Mouse (Mus musculus): ENCODE results near the gene 1700025G04Rik. TPM values are rescaled to one million over a fixed set of nuclear protein-coding genes. Genes with fewer than 3 reads are reported as not detected.

1700025G04Rik gene
- total RNA-seq, 1 experiment from 2014 or later: 21.8 TPM

GRCm38 (mm10) chr1:151926826-151927225 is 163.1 kb downstream of the 1700025G04Rik start:
- no peak for ATAC-seq (replicated peaks; ENCODE audit: low read depth, poor library complexity, severe bottlenecking)

- peak; percentile 88 for ATAC-seq (replicated peaks; ENCODE audit: low read depth, poor library complexity, severe bottlenecking)
Measured at GRCm38 (mm10) chr1:151926141-151926540, 163.8 kb downstream of the 1700025G04Rik start.

DNA sequence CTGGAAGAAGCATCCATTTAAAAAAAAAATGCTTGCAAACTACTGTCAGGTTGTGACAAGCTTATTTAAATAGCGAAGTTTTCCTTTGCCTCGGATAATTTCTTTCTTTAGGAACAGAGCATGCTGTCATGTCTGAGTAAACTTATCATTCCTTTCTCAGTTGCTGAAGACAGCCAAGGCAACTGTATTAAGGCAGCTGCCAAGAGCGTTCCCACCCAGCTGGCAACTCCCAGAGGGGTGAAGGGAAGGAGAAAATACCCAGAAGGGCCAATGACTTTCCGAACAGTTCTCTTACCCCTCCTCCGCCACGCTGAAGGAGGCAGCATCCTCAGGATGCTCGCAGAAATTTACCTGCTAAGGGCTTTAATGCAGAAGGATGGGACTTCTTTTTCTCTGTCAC is 164.2 kb downstream of the 1700025G04Rik start:
- no peak for ATAC-seq (replicated peaks; ENCODE audit: low read depth, poor library complexity, severe bottlenecking)

GRCm38 (mm10) chr1:151918806-151919357 is 171.0 kb downstream of the 1700025G04Rik start:
- ATAC-seq (replicated peaks; ENCODE audit: low read depth, poor library complexity, severe bottlenecking): no peak

DNA sequence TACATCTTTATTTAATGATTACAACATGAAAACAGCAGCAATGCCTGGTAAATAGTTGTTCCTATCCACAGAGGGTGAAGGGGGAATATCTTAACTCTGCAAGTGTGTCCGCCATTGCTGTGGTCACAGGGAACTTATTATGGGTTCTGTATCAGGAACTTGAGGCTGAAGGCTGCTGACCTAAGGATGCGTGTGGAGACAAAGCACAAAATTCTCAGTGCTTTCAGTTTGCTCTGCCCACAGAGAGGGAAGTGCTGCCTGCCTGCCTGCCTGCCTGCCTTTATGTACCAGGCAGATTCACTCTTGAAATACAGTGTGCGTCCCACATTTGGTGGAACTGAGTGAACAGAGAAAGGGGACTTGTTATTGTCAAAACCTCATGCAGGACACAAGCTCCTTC is 172.2 kb downstream of the 1700025G04Rik start:
- peak; percentile 94 for ATAC-seq (replicated peaks; ENCODE audit: low read depth, poor library complexity, severe bottlenecking)

- no peak for ATAC-seq (replicated peaks; ENCODE audit: low read depth, poor library complexity, severe bottlenecking)
Measured at GRCm38 (mm10) chr1:151914494-151914893, 175.4 kb downstream of the 1700025G04Rik start.

GRCm38 (mm10) chr1:151907014-151907413 is 182.9 kb downstream of the 1700025G04Rik start:
- ATAC-seq (replicated peaks; ENCODE audit: low read depth, poor library complexity, severe bottlenecking): no peak

GRCm38 (mm10) chr1:151900706-151901360 is 189.1 kb downstream of the 1700025G04Rik start:
- ATAC-seq (replicated peaks; ENCODE audit: low read depth, poor library complexity, severe bottlenecking): no peak

DNA sequence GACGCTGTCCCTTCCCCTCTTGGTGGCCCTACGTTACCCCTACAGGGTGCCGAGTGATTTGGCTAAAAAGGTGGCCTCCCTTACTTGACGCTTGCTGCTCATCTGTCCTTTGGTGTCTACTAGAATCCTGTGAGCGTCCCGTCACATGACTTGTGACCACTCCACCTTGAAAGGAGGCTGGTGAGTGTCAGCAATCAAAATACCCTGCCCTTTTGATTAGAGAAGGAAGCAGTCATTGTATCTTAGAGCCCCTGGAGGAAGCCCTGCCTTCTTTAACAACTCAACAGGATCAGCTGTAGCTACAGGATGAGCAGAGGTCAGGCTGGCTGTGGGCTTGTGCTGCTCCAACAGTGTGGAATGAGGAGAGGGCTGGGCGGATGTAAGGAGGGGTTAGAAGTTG is 190.0 kb downstream of the 1700025G04Rik start:
- no peak for ATAC-seq (replicated peaks; ENCODE audit: low read depth, poor library complexity, severe bottlenecking)

GRCm38 (mm10) chr1:151895406-151895805 is 194.5 kb downstream of the 1700025G04Rik start:
- ATAC-seq (replicated peaks; ENCODE audit: low read depth, poor library complexity, severe bottlenecking): no peak

DNA sequence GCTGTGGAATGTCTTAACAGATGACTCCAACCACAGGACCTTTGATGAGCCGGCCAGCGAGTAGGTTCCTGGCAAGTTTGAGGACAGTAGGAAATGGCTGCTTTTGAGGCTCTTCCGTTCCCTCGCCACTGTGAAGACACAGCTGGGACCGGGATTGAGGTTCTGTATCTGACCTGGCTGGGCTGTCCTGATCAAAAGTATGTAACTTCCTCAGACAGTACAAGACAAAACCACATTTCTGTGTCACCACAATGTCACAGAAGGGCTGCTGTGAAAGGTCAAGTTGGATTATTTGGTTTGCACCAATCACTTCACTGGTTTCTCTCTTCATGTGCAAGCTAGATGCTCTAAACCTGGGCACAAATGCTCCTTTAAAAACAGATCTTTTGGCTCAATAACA is 195.9 kb downstream of the 1700025G04Rik start:
- peak; percentile 90 for ATAC-seq (replicated peaks; ENCODE audit: low read depth, poor library complexity, severe bottlenecking)

GRCm38 (mm10) chr1:151892008-151892407 is 197.9 kb downstream of the 1700025G04Rik start:
- no peak for ATAC-seq (replicated peaks; ENCODE audit: low read depth, poor library complexity, severe bottlenecking)

GRCm38 (mm10) chr1:151891194-151891593 is 198.7 kb downstream of the 1700025G04Rik start:
- ATAC-seq (replicated peaks; ENCODE audit: low read depth, poor library complexity, severe bottlenecking): no peak

DNA sequence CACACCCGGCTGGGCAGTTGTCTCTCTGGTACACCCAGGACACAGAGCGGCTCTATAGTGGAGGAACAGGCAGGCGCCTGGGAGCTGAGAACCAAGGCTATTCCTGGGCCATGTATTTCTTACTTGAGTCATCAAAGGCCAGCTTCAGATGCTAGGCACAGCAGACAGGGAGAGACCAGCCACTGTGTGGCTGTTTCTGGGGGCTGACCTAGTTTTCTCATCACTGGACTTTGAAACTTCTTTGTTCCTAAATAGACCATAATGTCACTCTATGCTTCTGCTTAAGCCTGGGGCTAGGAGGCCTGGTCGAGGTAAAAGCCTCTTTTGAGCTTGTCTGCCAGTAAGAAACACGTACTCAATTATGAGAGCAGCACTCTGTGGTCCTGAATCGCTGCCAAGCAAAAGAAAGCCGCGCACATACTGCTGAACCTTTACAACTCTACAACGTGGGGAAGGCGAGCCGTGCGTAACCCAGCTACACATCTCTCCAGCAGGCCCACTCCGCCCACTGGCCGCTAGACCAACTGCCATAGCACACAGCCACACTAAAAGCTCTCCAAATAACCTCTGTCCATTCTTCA is 199.8 kb downstream of the 1700025G04Rik start:
- no peak for ATAC-seq (replicated peaks; ENCODE audit: low read depth, poor library complexity, severe bottlenecking)

GRCm38 (mm10) chr1:151887631-151888030 is 202.3 kb downstream of the 1700025G04Rik start:
- no peak for ATAC-seq (replicated peaks; ENCODE audit: low read depth, poor library complexity, severe bottlenecking)

- ATAC-seq (replicated peaks; ENCODE audit: low read depth, poor library complexity, severe bottlenecking): no peak
Measured at GRCm38 (mm10) chr1:151887126-151887525, 202.8 kb downstream of the 1700025G04Rik start.

DNA sequence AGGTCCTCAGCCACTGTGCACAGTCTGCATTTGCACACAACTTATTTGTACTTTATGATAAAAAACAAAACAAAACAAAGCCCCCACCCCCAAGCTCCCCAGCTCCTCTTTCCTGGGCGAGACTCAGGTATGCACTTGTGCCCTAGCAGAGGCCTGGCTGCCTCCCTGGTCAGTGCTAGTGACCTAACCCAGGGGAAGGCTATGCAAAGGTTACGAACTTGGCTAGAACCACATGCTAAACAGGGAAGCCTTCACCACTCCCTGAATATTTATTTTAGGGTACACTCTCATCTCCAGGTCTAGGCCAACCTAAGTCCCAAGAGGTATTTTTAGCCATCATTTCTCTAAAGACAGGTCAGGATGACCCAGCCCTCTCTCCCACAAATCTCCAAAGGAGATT is 203.8 kb downstream of the 1700025G04Rik start:
- no peak for ATAC-seq (replicated peaks; ENCODE audit: low read depth, poor library complexity, severe bottlenecking)

- no peak for ATAC-seq (replicated peaks; ENCODE audit: low read depth, poor library complexity, severe bottlenecking)
Measured at GRCm38 (mm10) chr1:151881253-151881652, 208.7 kb downstream of the 1700025G04Rik start.

DNA sequence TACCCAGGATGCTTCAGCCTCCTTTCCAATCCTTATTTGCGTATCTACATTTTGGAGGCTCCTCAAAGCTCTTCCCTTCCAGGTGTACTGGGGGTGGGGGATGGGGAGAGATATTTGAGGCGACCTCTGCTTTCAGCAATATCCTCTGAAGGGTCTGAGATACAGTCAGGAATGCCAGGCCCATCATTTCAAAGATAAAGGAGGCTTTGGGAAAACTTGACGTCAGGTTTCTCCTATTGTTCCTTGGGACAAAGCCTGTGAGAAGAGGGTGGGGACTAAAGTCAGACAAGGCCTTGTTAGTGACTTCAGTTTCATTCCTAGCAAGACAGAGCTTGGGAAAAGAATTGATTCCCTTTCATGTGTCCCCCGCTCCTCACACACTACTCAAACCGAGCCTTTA is 209.2 kb downstream of the 1700025G04Rik start:
- ATAC-seq (replicated peaks; ENCODE audit: low read depth, poor library complexity, severe bottlenecking): no peak

DNA sequence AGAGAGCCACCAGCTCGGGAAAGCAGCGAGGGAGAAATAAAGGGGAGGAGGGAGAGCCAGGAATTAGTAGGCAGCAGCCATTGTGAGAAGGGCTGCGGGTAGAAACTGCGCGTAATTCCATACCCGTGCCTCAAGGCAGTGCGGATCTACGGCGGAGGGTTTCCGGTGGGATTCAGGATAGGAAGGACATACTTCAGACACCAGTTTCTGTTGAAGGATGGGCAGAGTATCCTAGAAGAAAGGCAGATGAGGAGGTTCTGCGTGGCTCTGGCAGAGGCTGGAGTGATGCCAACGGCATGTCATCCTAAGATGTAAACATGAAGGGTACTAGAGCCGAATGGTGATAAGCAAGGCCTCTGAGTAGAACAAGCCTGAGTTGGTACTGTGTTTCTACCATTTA is 210.0 kb downstream of the 1700025G04Rik start:
- ATAC-seq (replicated peaks; ENCODE audit: low read depth, poor library complexity, severe bottlenecking): no peak

- no peak for ATAC-seq (replicated peaks; ENCODE audit: low read depth, poor library complexity, severe bottlenecking)
Measured at GRCm38 (mm10) chr1:151879308-151879850, 210.5 kb downstream of the 1700025G04Rik start.
